Mouse (Mus musculus): ENCODE results near the gene Cdk5rap3. TPM values are rescaled to one million over a fixed set of nuclear protein-coding genes. Genes with fewer than 3 reads are reported as not detected.

Gene Cdk5rap3
- polyA plus RNA-seq, 1 experiment from 2014 or later = 52.5 TPM

DNA sequence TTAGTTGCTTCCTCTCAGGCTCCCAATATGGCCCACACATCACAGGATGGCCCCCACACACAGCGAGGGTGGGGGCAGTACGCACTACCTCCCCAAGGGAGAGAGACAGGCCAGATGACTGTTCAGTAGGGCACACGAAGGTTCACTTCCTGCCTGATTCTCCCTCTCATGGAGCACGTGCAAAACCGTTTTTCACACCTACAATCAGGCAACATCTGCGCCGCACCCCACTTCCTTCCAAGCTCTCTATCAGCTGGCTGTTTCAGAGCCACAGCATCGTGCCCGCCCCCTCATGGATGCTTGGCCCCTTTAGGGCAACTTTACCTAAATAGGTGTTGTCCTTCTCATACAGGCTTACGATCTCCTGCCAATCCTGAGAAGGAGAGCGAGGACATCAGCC lies 3.6 kb downstream of the Cdk5rap3 start:
- no peak overlapping the region for H3K9ac ChIP-seq (ENCODE audit: low read depth, low read length)
- 78% methylated on average over 11 of the region's 11 CpGs for WGBS (ENCODE audit: insufficient replicate concordance)
- no peak for ATAC-seq (replicated peaks; ENCODE audit: insufficient number of reproducible peaks, low FRiP score, low TSS enrichment)

DNA sequence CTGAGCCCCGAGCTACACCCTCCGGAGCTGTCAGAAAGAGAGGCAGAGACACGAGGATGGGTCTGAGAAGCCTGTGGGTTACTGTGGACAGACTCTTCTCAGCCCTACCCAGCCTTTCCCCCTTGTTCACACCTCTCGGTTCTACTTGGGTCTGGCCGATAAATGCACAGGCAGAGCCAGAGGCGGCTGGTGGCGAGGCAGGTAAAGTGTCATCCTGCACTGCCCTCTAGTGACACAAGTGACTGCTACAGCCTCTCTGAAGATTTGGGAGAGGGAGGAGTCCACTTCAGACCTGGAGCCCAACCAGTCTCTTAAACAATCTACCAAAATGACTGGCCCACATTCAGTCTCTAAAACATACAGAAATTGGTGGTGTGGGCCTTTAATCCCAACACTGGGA lies 6.3 kb downstream of the Cdk5rap3 start:
- Histone ChIP-seq H3K4me2 (no peak overlapping the region), H3K27ac (ENCODE audit: low read depth, low read length) (no peak overlapping the region), H3K4me1 (ENCODE audit: control insufficient read depth, insufficient read depth, low read length) (peaks cover 20% of the 10 kb centered on the region), H3K4me3 (ENCODE audit: low read depth, low read length) (no peak overlapping the region), H3K36me3 (ENCODE audit: control insufficient read depth, insufficient read depth, low read length) (peaks cover 9% of the 10 kb centered on the region), H3K9me3 (replicated peaks; ENCODE audit: control insufficient read depth, low read length) (no peaks in the 10 kb centered on the region), H3K27me3 (ENCODE audit: control insufficient read depth, insufficient read depth, low read length) (no peaks in the 10 kb centered on the region), H3K9ac (ENCODE audit: low read depth, low read length) (no peak overlapping the region)
- 23% methylated on average over 7 of the region's 7 CpGs for WGBS (ENCODE audit: insufficient replicate concordance)
- ATAC-seq (replicated peaks; ENCODE audit: insufficient number of reproducible peaks, low FRiP score, low TSS enrichment) = no peak

More for the DNA sequence above, 3.6 kb downstream of the Cdk5rap3 start:
- H3K9me3 ChIP-seq (replicated peaks; ENCODE audit: control insufficient read depth, low read length) = no peaks in the 10 kb centered on the region
- H3K27me3 ChIP-seq (ENCODE audit: control insufficient read depth, insufficient read depth, low read length) = no peaks in the 10 kb centered on the region
- H3K27ac ChIP-seq (ENCODE audit: low read depth, low read length) = no peak overlapping the region
- peaks cover 3% of the 10 kb centered on the region; the same call in 1 of the 2 replicates for H3K4me1 ChIP-seq (ENCODE audit: control insufficient read depth, insufficient read depth, low read length)
- no peak overlapping the region for H3K4me2 ChIP-seq
- peaks cover 9% of the 10 kb centered on the region for H3K36me3 ChIP-seq (ENCODE audit: control insufficient read depth, insufficient read depth, low read length)
- H3K4me3 ChIP-seq (ENCODE audit: low read depth, low read length) = no peak overlapping the region

DNA sequence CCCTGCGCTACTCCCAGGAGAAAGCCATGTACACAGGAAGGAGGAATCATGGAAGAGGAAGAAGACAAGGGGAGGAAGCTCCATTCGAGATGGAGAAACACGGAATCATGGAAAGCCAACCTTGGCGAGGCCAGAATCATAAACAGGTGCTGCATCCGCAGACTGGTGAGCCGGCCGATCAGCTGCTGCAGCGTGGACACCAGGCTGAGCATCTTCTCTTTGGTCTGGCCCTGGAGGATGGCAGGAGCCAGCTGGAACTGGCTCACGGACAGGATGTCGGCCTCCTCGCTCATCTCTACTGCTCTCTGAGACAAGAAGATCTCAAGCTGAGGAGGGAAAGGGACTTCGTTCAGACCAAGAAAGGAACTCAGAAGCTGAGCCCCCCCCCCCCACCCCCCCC lies 7.7 kb downstream of the Cdk5rap3 start:
- WGBS (ENCODE audit: insufficient replicate concordance) = 88% methylated on average over 12 of the region's 12 CpGs
- Histone ChIP-seq H3K27me3 (ENCODE audit: control insufficient read depth, insufficient read depth, low read length) (no peaks in the 10 kb centered on the region), H3K4me2 (no peak overlapping the region), H3K4me1 (ENCODE audit: control insufficient read depth, insufficient read depth, low read length) (peaks cover 20% of the 10 kb centered on the region), H3K9me3 (replicated peaks; ENCODE audit: control insufficient read depth, low read length) (no peaks in the 10 kb centered on the region), H3K9ac (ENCODE audit: low read depth, low read length) (no peak overlapping the region), H3K27ac (ENCODE audit: low read depth, low read length) (no peak overlapping the region), H3K36me3 (ENCODE audit: control insufficient read depth, insufficient read depth, low read length) (peaks cover 9% of the 10 kb centered on the region), H3K4me3 (ENCODE audit: low read depth, low read length) (no peak overlapping the region)
- ATAC-seq (replicated peaks; ENCODE audit: insufficient number of reproducible peaks, low FRiP score, low TSS enrichment) = no peak

DNA sequence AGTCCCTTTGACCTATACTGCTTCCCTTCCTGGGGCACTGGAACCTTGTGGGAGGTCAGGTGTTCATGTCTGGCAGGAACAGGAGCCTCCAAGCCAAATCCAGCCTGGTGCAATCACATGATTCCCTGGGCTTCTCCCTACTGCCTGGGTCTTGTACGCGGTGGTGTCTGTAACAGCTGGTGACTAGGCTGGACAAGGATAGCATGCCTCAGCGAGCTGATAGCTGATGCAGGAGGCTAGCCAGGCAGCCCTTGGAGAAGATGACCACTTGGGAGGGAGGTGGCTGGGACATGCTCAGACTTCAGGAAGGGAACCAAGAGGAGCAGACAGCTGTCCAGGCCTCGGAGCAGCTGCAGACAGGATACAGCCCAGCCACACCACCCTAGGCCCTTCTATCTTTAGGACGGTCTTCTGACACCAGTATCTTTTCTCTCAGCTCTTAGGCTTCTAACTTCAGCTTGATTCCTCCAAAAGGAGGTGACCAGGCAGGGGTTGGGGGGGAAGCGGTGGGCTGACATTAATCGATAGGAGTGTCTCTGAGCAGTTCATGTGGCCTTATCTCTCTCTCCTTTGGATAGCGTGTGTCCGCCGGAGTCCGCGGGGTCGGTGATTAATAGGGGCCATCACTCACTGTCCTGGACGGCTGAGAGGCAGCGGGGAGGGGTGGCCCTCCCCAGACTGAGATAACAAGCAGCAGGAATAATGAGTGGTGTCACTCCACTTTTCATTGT lies 9.7 kb downstream of the Cdk5rap3 start:
- Histone ChIP-seq H3K27me3 (ENCODE audit: control insufficient read depth, insufficient read depth, low read length) (no peaks in the 10 kb centered on the region), H3K36me3 (ENCODE audit: control insufficient read depth, insufficient read depth, low read length) (peaks cover 9% of the 10 kb centered on the region), H3K4me3 (ENCODE audit: low read depth, low read length) (peak overlapping the region; percentile 1; the same call in 1 of the 2 replicates), H3K27ac (ENCODE audit: low read depth, low read length) (peak overlapping the region; percentile 25), H3K9me3 (replicated peaks; ENCODE audit: control insufficient read depth, low read length) (no peaks in the 10 kb centered on the region), H3K4me2 (peak overlapping the region; percentile 38), H3K9ac (ENCODE audit: low read depth, low read length) (peak overlapping the region; percentile 34; the same call in 1 of the 2 replicates), H3K4me1 (ENCODE audit: control insufficient read depth, insufficient read depth, low read length) (peaks cover 32% of the 10 kb centered on the region)
- no peak for ATAC-seq (replicated peaks; ENCODE audit: insufficient number of reproducible peaks, low FRiP score, low TSS enrichment)
- whole genome bisulfite sequencing (ENCODE audit: insufficient replicate concordance) = 14% methylated on average over 15 of the region's 15 CpGs

DNA sequence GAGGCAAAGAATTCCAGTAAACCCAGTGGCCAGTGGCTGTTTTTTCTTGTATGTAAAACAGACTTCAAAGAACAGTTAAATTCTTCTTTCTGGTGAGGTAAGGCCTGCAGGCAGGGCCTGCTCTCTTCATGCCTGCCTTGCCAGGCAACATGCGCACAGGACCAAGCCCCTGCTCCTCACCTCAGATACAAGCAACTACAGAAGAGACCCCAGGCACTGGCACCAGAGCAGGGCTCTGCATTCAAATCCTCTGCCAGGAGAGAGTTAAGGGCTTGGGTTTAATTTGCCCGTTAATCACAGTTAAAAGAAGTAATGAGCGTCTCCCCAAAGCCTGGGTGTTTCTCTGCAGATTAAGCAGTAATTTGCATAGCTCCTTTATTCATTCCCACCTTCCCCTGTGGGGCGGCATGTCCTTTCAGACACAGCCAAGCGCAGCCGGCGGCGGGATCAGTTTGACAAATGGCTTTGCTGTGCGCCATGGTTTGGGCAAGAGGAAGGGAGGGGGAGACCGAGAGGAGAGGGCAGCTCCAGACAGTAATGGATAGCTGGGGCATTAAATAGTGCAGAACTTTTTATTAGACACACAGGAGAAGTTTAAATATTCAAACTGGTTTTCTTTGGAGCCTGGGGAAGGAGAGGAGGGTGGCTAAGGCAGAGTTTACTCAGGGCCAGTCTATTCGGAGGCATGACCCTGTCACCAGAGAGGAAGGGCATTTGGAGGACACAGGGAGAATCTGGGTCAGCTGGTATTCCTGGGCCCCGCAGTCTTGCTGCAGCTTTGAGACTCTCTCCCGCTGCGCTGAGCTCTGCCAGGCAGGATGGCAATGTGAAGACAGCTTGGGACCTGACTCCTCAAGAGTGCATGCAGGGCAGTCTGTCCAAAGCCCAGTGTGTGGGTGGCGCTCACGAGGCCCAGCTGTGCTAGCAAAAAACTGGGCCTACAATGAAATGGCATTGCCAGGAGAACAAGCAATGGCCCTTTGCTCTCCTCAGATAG lies 13.4 kb downstream of the Cdk5rap3 start:
- Histone ChIP-seq H3K9me3 (replicated peaks; ENCODE audit: control insufficient read depth, low read length) (no peaks in the 10 kb centered on the region), H3K27ac (ENCODE audit: low read depth, low read length) (no peak overlapping the region), H3K9ac (ENCODE audit: low read depth, low read length) (peak overlapping the region; percentile 40; the same call in 1 of the 2 replicates), H3K4me2 (no peak overlapping the region), H3K36me3 (ENCODE audit: control insufficient read depth, insufficient read depth, low read length) (peaks cover 2% of the 10 kb centered on the region), H3K4me1 (ENCODE audit: control insufficient read depth, insufficient read depth, low read length) (peaks cover 37% of the 10 kb centered on the region), H3K4me3 (ENCODE audit: low read depth, low read length) (no peak overlapping the region), H3K27me3 (ENCODE audit: control insufficient read depth, insufficient read depth, low read length) (no peaks in the 10 kb centered on the region)
- no peak for ATAC-seq (replicated peaks; ENCODE audit: insufficient number of reproducible peaks, low FRiP score, low TSS enrichment)
- 26% methylated on average over 16 of the region's 16 CpGs for WGBS (ENCODE audit: insufficient replicate concordance)

DNA sequence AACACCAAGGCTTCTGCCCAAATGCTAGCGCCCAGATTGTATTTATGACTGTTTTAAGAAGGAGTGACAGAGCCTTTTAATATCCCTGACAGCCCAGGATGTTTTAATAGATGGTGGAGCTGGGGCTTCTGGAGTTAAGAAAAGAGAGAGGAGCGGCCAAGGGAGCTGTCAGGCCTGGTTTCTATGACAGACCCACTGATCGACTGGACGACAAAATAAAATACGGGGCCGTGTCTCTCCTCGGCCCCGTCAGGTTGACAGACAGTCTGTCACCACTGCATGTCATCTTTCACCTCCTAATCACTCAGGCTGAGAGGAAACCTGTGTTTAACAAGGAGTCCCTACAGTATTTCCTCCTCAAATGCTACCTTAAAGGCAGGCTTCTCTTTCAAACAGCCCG lies 15.0 kb downstream of the Cdk5rap3 start:
- 39% methylated on average over 9 of the region's 9 CpGs for WGBS (ENCODE audit: insufficient replicate concordance)
- ATAC-seq (replicated peaks; ENCODE audit: insufficient number of reproducible peaks, low FRiP score, low TSS enrichment) = no peak
- Histone ChIP-seq H3K27me3 (ENCODE audit: control insufficient read depth, insufficient read depth, low read length) (no peaks in the 10 kb centered on the region), H3K27ac (ENCODE audit: low read depth, low read length) (no peak overlapping the region), H3K4me3 (ENCODE audit: low read depth, low read length) (no peak overlapping the region), H3K36me3 (ENCODE audit: control insufficient read depth, insufficient read depth, low read length) (no peaks in the 10 kb centered on the region), H3K9me3 (replicated peaks; ENCODE audit: control insufficient read depth, low read length) (no peaks in the 10 kb centered on the region), H3K4me1 (ENCODE audit: control insufficient read depth, insufficient read depth, low read length) (peaks cover 25% of the 10 kb centered on the region), H3K4me2 (no peak overlapping the region), H3K9ac (ENCODE audit: low read depth, low read length) (no peak overlapping the region)

DNA sequence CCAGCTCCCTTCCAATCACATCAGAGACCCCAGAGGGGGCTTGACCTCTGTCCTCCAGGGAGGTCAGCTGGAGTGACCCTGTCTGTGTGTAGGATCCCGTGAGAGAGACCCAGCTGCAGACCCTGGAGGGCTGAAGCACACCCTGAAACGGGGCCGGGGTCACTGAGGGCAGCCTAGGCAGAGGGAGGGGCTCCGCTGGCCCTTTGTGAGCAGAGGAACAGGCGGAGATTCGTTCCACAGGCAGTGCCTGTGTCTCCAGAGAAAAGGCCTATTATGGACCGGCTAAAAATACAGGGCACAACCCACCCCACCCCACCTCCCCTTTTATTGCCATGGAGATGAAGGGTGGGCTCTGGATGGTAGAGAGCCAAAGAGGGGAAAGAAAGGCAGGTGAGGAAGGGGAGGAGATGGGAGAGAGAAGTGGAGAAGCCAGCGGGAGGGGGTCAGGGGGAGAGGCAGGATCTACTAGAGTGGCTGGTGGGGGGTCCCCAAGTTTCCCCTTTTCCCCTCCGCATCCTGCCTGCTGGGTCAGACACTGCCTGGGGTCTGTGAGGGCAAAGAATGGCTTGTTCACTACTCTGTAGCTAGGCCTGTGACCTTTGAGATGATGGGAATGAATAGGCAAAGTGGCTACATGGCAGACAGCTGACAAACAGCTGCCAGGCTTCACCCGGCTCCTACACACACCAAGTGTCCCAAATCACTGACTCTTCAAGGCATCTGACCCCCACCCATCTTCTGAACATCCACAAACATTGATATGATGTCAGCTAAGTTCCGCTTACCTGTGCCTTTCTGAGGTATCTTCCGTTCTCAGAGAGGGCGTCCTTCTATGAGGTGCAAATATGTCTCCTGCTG lies 16.6 kb downstream of the Cdk5rap3 start:
- Histone ChIP-seq H3K27me3 (ENCODE audit: control insufficient read depth, insufficient read depth, low read length) (no peaks in the 10 kb centered on the region), H3K4me1 (ENCODE audit: control insufficient read depth, insufficient read depth, low read length) (peaks cover 18% of the 10 kb centered on the region), H3K9ac (ENCODE audit: low read depth, low read length) (peak overlapping the region; percentile 34; the same call in 1 of the 2 replicates), H3K9me3 (replicated peaks; ENCODE audit: control insufficient read depth, low read length) (no peaks in the 10 kb centered on the region), H3K27ac (ENCODE audit: low read depth, low read length) (no peak overlapping the region), H3K4me2 (no peak overlapping the region), H3K36me3 (ENCODE audit: control insufficient read depth, insufficient read depth, low read length) (no peaks in the 10 kb centered on the region), H3K4me3 (ENCODE audit: low read depth, low read length) (no peak overlapping the region)
- WGBS (ENCODE audit: insufficient replicate concordance) = 51% methylated on average over 13 of the region's 13 CpGs
- no peak for ATAC-seq (replicated peaks; ENCODE audit: insufficient number of reproducible peaks, low FRiP score, low TSS enrichment)

DNA sequence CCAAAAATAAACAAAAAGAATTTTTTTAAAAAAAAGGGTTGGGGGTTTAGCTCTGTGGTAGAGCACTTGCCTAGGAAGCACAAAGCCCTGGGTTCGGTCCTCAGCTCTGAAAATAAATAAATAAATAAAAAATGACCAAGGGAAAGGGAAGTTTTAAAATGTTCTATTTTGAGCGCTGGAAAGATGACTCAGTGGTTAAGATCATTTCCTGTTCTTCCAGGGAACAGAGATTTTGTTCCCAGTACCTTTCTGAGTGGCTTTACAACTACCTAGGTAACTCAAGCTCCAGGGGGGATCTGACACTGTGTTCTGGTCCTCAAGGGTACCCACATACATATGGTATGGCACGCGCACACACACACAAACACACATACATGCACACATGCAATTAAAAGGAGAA lies 20.4 kb downstream of the Cdk5rap3 start:
- no peaks in the 10 kb centered on the region for H3K9me3 ChIP-seq (replicated peaks; ENCODE audit: control insufficient read depth, low read length)
- no peak overlapping the region for H3K27ac ChIP-seq (ENCODE audit: low read depth, low read length)
- no peak overlapping the region for H3K4me3 ChIP-seq (ENCODE audit: low read depth, low read length)
- no peak overlapping the region for H3K4me2 ChIP-seq
- no peaks in the 10 kb centered on the region for H3K27me3 ChIP-seq (ENCODE audit: control insufficient read depth, insufficient read depth, low read length)
- WGBS (ENCODE audit: insufficient replicate concordance) = 66% methylated on average over 4 of the region's 4 CpGs
- H3K4me1 ChIP-seq (ENCODE audit: control insufficient read depth, insufficient read depth, low read length) = peaks cover 5% of the 10 kb centered on the region; the same call in 1 of the 2 replicates
- H3K36me3 ChIP-seq (ENCODE audit: control insufficient read depth, insufficient read depth, low read length) = no peaks in the 10 kb centered on the region
- H3K9ac ChIP-seq (ENCODE audit: low read depth, low read length) = no peak overlapping the region
- ATAC-seq (replicated peaks; ENCODE audit: insufficient number of reproducible peaks, low FRiP score, low TSS enrichment) = no peak

Measured in heart, embryonic 11.5 days (tissue).